ENCODE assay signal across 19 mouse cellular contexts in genomic region chr1:184935980-184936379, GRCm38 (mm10). TPM values are rescaled to one million over a fixed set of nuclear protein-coding genes. Genes with fewer than 3 reads are reported as not detected.
DNase-seq lines count a peak whose midpoint lies in the region; ATAC-seq lines count a peak whose summit lies in the region.
"Had no signal": no experiment of that assay in that cellular context is flagged by ENCODE, and none has a peak within 500 bp of the region (broad histone marks: within the 10 kb centered on the region; RNA-seq: fewer than 3 reads in every experiment).

No protein-coding gene starts in this region.

- no peaks in the 10 kb centered on the region for H3K9me3 ChIP-seq in limb, embryonic 12.5 days
- H3K9me3 ChIP-seq in limb, embryonic 10.5 days (replicated peaks), result no peaks in the 10 kb centered on the region
- H3K9me3 ChIP-seq in lung, embryonic 16.5 days (ENCODE audit: control insufficient read depth, low read length), result no peaks in the 10 kb centered on the region
- H3K9me3 ChIP-seq in liver, embryonic 13.5 days (replicated peaks), result no peaks in the 10 kb centered on the region
- H3K9me3 ChIP-seq: embryonic facial prominence, embryonic 10.5 days; forebrain, embryonic 10.5 days; heart, embryonic 10.5 days; heart, embryonic 15.5 days had no signal

- no peak for ATAC-seq in limb, embryonic 12.5 days (ENCODE audit: insufficient number of reproducible peaks, insufficient read depth, low FRiP score, low TSS enrichment, low read depth)
- no peak for ATAC-seq in lung, embryonic 16.5 days (ENCODE audit: low read depth)
- peak; percentile 68 for ATAC-seq in liver, embryonic 13.5 days (ENCODE audit: low read depth)
- ATAC-seq: forebrain, embryonic 14.5 days had no signal

- H3K4me2 ChIP-seq in limb, embryonic 12.5 days, result no peak overlapping the region
- no peak overlapping the region for H3K4me2 ChIP-seq in lung, embryonic 16.5 days (ENCODE audit: low read depth, low read length)
- H3K4me2 ChIP-seq in liver, embryonic 13.5 days, result no peak overlapping the region
- H3K4me2 ChIP-seq: heart, embryonic 15.5 days; hindbrain, embryonic 14.5 days had no signal

- H3K36me3 ChIP-seq in limb, embryonic 12.5 days, result peaks cover 8% of the 10 kb centered on the region; the same call in 1 of the 2 replicates
- 0 out of 2 replicates have a peak, but pooled peaks cover 9% of the 10 kb centered on the region for H3K36me3 ChIP-seq in limb, embryonic 10.5 days
- no peaks in the 10 kb centered on the region for H3K36me3 ChIP-seq in lung, embryonic 16.5 days (ENCODE audit: control insufficient read depth, insufficient read depth, low read length)
- no peaks in the 10 kb centered on the region for H3K36me3 ChIP-seq in liver, embryonic 13.5 days
- H3K36me3 ChIP-seq: heart, embryonic 15.5 days had no signal

- H3K4me1 ChIP-seq in limb, embryonic 12.5 days (replicated peaks), result 0 out of 2 replicates have a peak, but pooled peaks cover 3% of the 10 kb centered on the region
- H3K4me1 ChIP-seq in limb, embryonic 10.5 days, result no peaks in the 10 kb centered on the region
- peaks cover 6% of the 10 kb centered on the region; the same call in 1 of the 2 replicates for H3K4me1 ChIP-seq in lung, embryonic 16.5 days (replicated peaks; ENCODE audit: control insufficient read depth, insufficient read depth, low read length)
- H3K4me1 ChIP-seq in liver, embryonic 13.5 days (replicated peaks), result peaks cover 20% of the 10 kb centered on the region
- H3K4me1 ChIP-seq: forebrain, embryonic 10.5 days; heart, embryonic 15.5 days had no signal

- no peak overlapping the region for H3K9ac ChIP-seq in limb, embryonic 12.5 days (replicated peaks)
- H3K9ac ChIP-seq in lung, embryonic 16.5 days (ENCODE audit: low read length), result no peak overlapping the region
- H3K9ac ChIP-seq in liver, embryonic 13.5 days, result no peak overlapping the region
- H3K9ac ChIP-seq: heart, embryonic 15.5 days; hindbrain, embryonic 14.5 days had no signal

- H3K27ac ChIP-seq in limb, embryonic 12.5 days, result peak overlapping the region; percentile 59; the same call in 1 of the 2 replicates
- no peak overlapping the region for H3K27ac ChIP-seq in limb, embryonic 10.5 days
- H3K27ac ChIP-seq in lung, embryonic 16.5 days (ENCODE audit: low read length), result 0 out of 2 replicates have a peak overlapping the region, but pooled peaks have one; percentile 30
- H3K27ac ChIP-seq in liver, embryonic 13.5 days, result no peak overlapping the region
- H3K27ac ChIP-seq: embryonic facial prominence, embryonic 10.5 days; forebrain, embryonic 10.5 days; heart, embryonic 10.5 days; heart, embryonic 15.5 days; hindbrain, embryonic 14.5 days had no signal

- WGBS in limb, embryonic 12.5 days, result 60% methylated on average over 5 of the region's 5 CpGs
- 65% methylated on average over 5 of the region's 5 CpGs for WGBS in limb, embryonic 10.5 days
- WGBS in lung, embryonic 16.5 days, result 38% methylated on average over 5 of the region's 5 CpGs
- WGBS in liver, embryonic 13.5 days (ENCODE audit: insufficient replicate concordance), result 9% methylated on average over 5 of the region's 5 CpGs

- DNase-seq in limb, embryonic 10.5 days (ENCODE audit: low spot score), result no peak
- DNase-seq in lung, postnatal 36 days, result no peak
- no peak for DNase-seq in liver, embryonic 13.5 days
- no peak for DNase-seq in cerebellum, adult 11 months
- no peak for DNase-seq in Muller cell, postnatal 12 days (ENCODE audit: inconsistent ontology term)
- DNase-seq: adrenal gland, adult 8-10 months; cerebellum, adult 11-12 months; cerebellum, adult 9-10 months; cerebellum, postnatal 25 days; gastrocnemius, postnatal 36 days had no signal

- H3K27me3 ChIP-seq in limb, embryonic 12.5 days, result no peaks in the 10 kb centered on the region
- no peaks in the 10 kb centered on the region for H3K27me3 ChIP-seq in limb, embryonic 10.5 days (ENCODE audit: low read depth, poor library complexity, severe bottlenecking)
- no peaks in the 10 kb centered on the region for H3K27me3 ChIP-seq in lung, embryonic 16.5 days (ENCODE audit: control insufficient read depth, insufficient read depth, low read depth, low read length)
- H3K27me3 ChIP-seq in liver, embryonic 13.5 days, result no peaks in the 10 kb centered on the region
- H3K27me3 ChIP-seq: CH12.LX; heart, embryonic 15.5 days had no signal

- no peak overlapping the region for H3K4me3 ChIP-seq in limb, embryonic 12.5 days (replicated peaks)
- H3K4me3 ChIP-seq in limb, embryonic 10.5 days, result no peak overlapping the region
- H3K4me3 ChIP-seq in lung, embryonic 16.5 days (ENCODE audit: low read length), result no peak overlapping the region
- no peak overlapping the region for H3K4me3 ChIP-seq in liver, embryonic 13.5 days (replicated peaks)
- H3K4me3 ChIP-seq: embryonic facial prominence, embryonic 10.5 days; forebrain, embryonic 10.5 days; heart, embryonic 10.5 days; heart, embryonic 15.5 days had no signal

RNA-seq across cellular contexts. Expression of gene C130074G19Rik, which starts 53.0 kb away (rescaled TPM):
- 0.84 and 1.1 TPM in 2 replicates for polyA plus RNA-seq in limb, embryonic 12.5 days (2016; fragmentation: Nextera tagmentation; extraction: Ambion mirVana)
- polyA plus RNA-seq in limb, embryonic 10.5 days (2016; fragmentation: Nextera tagmentation; extraction: Ambion mirVana), result 0.48 and 0.64 TPM in 2 replicates
- 2.6 and 3.0 TPM in 2 replicates for polyA plus RNA-seq in lung, embryonic 16.5 days (2015; fragmentation: Nextera tagmentation; extraction: Ambion mirVana)
- 1.3 and 1.6 TPM in 2 replicates for polyA plus RNA-seq in liver, embryonic 13.5 days (2015; fragmentation: Nextera tagmentation; extraction: Ambion mirVana)

Comparison
In these comparisons a context has a peak if more than half of its experiments do, and no peak if none do; other contexts are left out.
1. H3K27ac ChIP-seq: peak in limb, embryonic 12.5 days (single experiment) and lung, embryonic 16.5 days (single experiment); none in limb, embryonic 10.5 days (single experiment) and liver, embryonic 13.5 days (single experiment).